Mouse (Mus musculus): Measurements from ENCODE around the gene Gm15155. TPM values are rescaled to one million over a fixed set of nuclear protein-coding genes. Genes with fewer than 3 reads are reported as not detected.
"Not testable (repeated sequence)": the region's sequence is repeated elsewhere in the genome, so short reads cannot be mapped to it uniquely, and the experiment has no call there.

Gene Gm15155
- total RNA-seq (2022), result 1 to 10 TPM in 2 of 4 experiments, under 1 TPM in 1, not detected in 1; 0.55 to 1.7 (median 1.3) TPM

- peak; percentile 13 to 24 for DNase-seq (ENCODE audit: low spot score in 2 of 2)
Measured at GRCm38 (mm10) chrX:155624341-155624841, at the start of gene Gm15155. Gene Gm15155 (plus strand): TSS chrX:155624741.

DNA sequence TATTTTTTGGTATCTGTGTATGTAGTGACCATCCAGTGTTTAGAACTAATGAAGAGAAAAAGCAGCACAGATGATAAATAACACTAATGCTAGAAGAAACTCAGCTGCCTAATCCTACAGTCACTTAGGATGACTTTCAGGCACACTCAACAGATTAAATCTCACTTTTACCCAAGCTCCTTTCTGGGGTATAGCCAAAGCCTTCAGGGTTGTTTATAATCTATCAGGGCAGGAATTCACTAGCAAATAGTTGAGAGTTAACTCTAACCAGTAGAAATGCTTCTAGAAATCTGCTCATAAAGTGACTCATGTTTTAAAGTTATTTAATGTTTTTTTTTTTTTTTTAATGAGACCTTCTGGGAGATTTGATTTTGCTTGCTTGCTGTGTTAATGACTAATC, 44.8 kb upstream of the Gm15155 start:
- DNase-seq (ENCODE audit: low spot score in 2 of 2), result no peak

DNA sequence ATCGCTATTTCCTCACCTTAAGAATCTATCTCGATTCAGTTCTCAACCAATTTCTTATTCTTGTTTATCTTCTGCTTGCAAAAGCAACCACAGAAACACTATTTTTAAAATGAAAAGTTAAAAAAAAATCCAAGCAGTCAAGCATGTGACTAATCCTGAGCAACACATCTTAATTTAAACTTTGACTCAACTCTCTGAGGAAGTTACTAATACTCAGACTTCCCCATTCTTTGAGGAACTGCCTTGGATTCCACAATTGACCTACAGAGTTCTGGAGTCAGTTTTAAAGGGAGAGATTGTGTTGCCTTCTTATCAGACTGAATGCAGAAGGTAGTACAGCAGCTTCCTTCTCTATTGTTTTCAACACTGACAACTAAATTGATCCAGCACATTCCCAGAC, 40.0 kb upstream of the Gm15155 start:
- DNase-seq (ENCODE audit: low spot score in 2 of 2), result no peak

- DNase-seq (ENCODE audit: low spot score in 2 of 2), result no peak
Measured at GRCm38 (mm10) chrX:155591490-155591889, 33.1 kb upstream of the Gm15155 start.

- no peak for DNase-seq (ENCODE audit: low spot score in 2 of 2)
Measured at GRCm38 (mm10) chrX:155592467-155592866, 32.1 kb upstream of the Gm15155 start.

- no peak for DNase-seq (ENCODE audit: low spot score in 2 of 2)
Measured at GRCm38 (mm10) chrX:155594685-155595084, 29.9 kb upstream of the Gm15155 start.

- DNase-seq (ENCODE audit: low spot score in 2 of 2), result no peak
Measured at GRCm38 (mm10) chrX:155596390-155596789, 28.2 kb upstream of the Gm15155 start.

DNA sequence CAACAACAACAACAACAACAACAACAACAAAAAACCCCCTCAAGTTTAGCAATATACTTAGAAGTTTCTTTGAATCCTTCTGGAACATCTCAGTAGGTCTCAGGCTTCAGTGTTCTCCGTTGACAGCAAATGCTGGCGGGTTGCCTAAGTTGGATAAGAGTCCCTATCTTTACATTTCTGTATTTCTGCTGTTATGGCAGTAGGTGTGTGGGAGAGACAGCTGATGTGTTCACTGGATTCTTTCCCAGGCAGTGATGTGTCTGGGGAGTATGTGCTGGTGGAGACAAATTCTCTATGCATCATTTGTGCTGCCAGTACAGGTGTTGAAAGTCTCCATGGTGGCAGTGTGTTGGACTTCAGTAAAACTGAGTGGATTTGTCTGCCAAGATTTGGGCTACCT, 23.3 kb upstream of the Gm15155 start:
- DNase-seq (ENCODE audit: low spot score in 2 of 2), result peak in 1 of 2 experiments; percentile 68

- peak in 1 of 2 experiments; percentile 7 for DNase-seq (ENCODE audit: low spot score in 2 of 2)
Measured at GRCm38 (mm10) chrX:155622527-155622926, 2.0 kb upstream of the Gm15155 start.

DNA sequence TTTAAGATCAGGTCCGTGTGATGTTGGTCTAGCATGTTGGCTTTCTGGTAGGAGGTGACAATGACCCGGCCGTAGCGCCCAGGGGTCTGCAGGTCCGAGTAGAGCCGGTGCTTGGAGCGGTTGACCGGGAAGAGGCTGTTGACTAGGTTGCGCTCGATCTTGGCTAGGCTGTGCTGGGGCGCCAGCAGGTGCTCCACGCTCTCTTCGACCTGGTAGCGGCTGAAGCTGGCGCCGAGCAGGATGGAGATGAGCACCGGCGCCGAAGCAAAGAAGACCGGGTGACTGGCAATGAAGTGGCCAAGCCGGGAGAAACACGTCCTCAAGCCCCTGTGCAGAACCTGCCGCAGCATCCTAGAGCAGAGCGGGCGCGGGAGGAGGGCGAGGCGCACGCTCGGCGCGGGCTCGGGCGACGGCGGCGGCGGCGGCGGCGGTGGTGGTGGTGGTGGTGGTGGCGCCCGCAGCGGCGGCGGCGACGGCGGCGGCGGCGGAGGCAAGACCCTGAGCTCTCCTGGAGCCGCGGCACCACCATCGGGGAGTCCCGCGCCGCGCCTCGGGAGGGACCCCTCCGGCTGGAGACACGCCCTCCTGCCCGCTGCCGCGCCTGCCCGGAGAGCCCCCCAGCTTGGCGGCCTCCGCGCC, 1.5 kb upstream of the Gm15155 start:
- peak; percentile 5 to 7 for DNase-seq (ENCODE audit: low spot score in 2 of 2)

DNA sequence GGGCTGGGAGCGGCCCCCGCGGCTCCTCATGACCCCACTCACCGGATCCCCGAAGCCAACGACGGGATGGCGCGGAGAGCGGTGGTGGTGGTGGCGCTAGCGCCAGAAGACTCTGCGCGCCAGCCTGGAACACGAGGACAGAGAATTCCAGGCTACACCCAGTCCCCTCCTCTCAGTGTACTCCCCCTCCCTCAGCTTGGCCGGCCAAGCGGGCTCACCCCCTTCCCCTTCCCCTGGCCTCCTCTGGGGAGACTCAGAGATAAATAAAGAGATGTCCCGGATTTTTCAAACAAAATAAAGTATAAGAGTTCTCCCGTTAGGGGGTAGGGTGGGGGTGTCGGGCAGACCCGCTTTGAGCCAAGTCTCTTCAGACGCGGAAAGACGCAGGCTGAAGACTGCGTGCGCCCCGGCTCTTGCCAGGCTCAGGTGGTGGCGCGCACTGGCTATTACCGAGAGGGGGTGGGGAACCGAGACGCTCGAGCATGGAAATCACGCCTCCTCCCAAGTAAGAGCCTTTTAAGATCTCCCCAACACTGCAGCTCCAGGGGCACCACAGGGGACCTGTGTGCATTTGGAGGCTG, 750 bp upstream of the Gm15155 start, which contains the start of gene Ptchd1:
Gene Ptchd1, minus strand, starts transcription at position 114 of the 581 bp plus-strand sequence.
- DNase-seq (ENCODE audit: low spot score in 2 of 2), result peak; percentile 13 to 15

- DNase-seq (ENCODE audit: low spot score in 2 of 2), result no peak
Measured at GRCm38 (mm10) chrX:155624895-155625294, 354 bp downstream of the Gm15155 start.

DNA sequence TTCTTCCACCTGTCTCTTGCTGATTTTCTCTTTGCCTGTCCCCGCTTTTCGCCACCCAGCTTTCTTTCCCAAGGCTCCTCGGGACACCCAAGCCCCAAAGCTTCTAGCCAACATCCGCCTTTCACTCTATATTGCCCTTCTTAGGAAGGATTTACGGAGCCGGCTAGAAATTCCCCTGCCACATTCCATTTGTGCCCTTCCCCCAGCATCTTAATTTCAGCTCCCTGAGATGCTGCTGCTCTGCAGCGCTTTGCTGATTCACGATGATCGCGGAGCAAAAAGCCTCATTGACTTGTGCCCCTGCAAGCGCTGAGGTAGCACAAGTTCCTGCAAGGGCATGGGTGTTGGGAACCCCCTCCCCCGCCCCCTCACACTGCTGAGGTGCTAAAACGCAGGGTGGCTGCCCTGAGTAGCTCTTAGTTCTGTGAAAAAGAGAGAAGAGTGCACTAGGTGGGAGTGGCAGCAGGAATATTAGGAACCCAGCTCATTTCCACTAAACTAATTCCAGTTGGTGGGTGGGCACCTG, 1.2 kb downstream of the Gm15155 start:
- DNase-seq (ENCODE audit: low spot score in 2 of 2), result peak in 1 of 2 experiments; percentile 6

DNA sequence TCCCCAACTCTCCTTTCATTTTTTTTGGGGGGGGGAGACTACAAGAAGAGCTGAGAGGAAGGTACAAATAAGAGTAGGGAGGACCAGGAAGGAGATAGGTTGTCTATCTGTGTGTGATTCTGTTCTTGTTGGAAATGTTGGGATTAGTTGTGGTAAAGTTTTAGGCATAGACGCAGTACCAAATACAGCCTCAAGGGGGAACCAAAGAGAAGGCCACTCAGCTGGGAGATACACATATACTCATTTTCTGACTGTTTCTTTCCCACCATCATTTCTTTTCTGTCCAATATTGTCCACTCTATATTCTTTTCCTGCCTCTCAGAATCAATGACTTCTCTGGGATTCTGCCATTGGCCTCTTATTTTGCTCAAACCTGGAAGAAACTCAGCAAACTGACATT, 19.4 kb downstream of the Gm15155 start:
- DNase-seq (ENCODE audit: low spot score in 2 of 2), result peak in 1 of 2 experiments; percentile 2

DNA sequence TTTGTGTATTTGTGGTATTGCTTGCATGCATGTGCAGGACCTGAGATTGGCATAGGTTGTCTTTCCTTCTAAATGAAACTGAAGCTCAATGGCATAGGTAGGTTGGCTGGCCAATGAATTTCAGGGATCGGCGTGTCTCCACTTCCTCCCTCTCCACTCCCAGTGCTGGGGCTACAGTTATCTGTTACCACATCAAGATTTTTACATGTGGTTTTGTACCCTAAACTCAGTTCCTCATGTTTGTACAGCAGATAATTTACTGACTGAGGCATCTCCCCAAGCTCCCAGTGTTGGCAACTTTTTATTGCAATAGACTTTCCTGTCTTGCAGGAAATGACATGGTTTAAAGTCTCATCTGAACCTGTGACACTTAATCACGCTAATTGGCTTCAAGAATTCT, 21.4 kb downstream of the Gm15155 start:
- no peak for DNase-seq (ENCODE audit: low spot score in 2 of 2)

GRCm38 (mm10) chrX:155657971-155658370, 33.4 kb downstream of the Gm15155 start:
- DNase-seq (ENCODE audit: low spot score in 2 of 2), result no peak

GRCm38 (mm10) chrX:155690440-155690839, 65.9 kb downstream of the Gm15155 start:
- DNase-seq (ENCODE audit: low spot score in 2 of 2), result not testable (repeated sequence)

GRCm38 (mm10) chrX:155724157-155724556, 99.6 kb downstream of the Gm15155 start:
- no peak for DNase-seq (ENCODE audit: low spot score in 2 of 2)

- no peak for DNase-seq (ENCODE audit: low spot score in 2 of 2)
Measured at GRCm38 (mm10) chrX:155728387-155728786, 103.8 kb downstream of the Gm15155 start.

DNA sequence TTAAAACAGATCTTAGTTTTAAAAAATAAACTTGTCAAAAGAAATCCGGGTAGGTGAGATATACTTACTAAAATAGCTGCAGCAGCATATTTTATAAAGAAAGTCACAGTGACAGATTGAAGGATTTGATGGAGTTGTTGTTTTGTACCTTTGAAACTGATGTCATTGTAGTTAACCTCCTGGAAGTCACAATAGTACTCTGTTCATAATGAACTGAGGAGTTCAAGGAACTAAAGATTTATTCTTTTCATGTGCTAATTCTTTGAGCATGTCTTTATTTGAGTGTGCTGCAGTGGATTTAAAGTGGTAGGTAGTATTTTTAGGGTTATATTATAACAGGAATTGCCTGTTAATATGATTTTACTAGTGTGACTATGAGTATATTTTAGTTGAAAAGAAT, 263.6 kb downstream of the Gm15155 start:
- no peak for DNase-seq (ENCODE audit: low spot score in 2 of 2)

GRCm38 (mm10) chrX:155900040-155900439, 275.5 kb downstream of the Gm15155 start:
- no peak for DNase-seq (ENCODE audit: low spot score in 2 of 2)

- no peak for DNase-seq (ENCODE audit: low spot score in 2 of 2)
Measured at GRCm38 (mm10) chrX:155901742-155902141, 277.2 kb downstream of the Gm15155 start.

GRCm38 (mm10) chrX:155903108-155903507, 278.6 kb downstream of the Gm15155 start:
- no peak for DNase-seq (ENCODE audit: low spot score in 2 of 2)
